Comparison of ENCODE assay signal across 27 mouse cellular contexts in genomic region chr2:69209684-69210083, GRCm38 (mm10). TPM values are rescaled to one million over a fixed set of nuclear protein-coding genes. Genes with fewer than 3 reads are reported as not detected.
"Had no signal": no experiment of that assay in that cellular context is flagged by ENCODE, and none has a peak within 500 bp of the region (broad histone marks: within the 10 kb centered on the region; RNA-seq: fewer than 3 reads in every experiment).

No protein-coding gene starts in this region.

- H3K36me3 ChIP-seq: midbrain, embryonic 10.5 days; midbrain, embryonic 12.5 days; neural tube, embryonic 13.5 days; neural tube, embryonic 15.5 days had no signal

- DNase-seq: lung, adult 18-20 months; lung, embryonic 14.5 days; lung, postnatal 10 days; lung, postnatal 4 days; midbrain, embryonic 14.5 days; retina, postnatal 1 day; right cerebral cortex, adult 18-20 months; right cerebral cortex, postnatal 25 days; right cerebral cortex, postnatal 4 days; spleen, adult 18-20 months; thymus, adult 18-20 months; thymus, postnatal 25 days; thymus, postnatal 4 days had no signal

- H3K27ac ChIP-seq: midbrain, embryonic 10.5 days; midbrain, embryonic 12.5 days; neural tube, embryonic 13.5 days; neural tube, embryonic 15.5 days had no signal

- ATAC-seq: midbrain, embryonic 16.5 days had no signal

- H3K4me2 ChIP-seq: lung, embryonic 14.5 days; midbrain, embryonic 12.5 days; neural tube, embryonic 13.5 days; neural tube, embryonic 15.5 days had no signal

- H3K9ac ChIP-seq: lung, embryonic 14.5 days; midbrain, embryonic 12.5 days; neural tube, embryonic 13.5 days; neural tube, embryonic 15.5 days had no signal

- H3K27me3 ChIP-seq: midbrain, embryonic 12.5 days; neural tube, embryonic 13.5 days; neural tube, embryonic 15.5 days had no signal

- H3K4me3 ChIP-seq: midbrain, embryonic 10.5 days; midbrain, embryonic 12.5 days; myocyte; neural tube, embryonic 13.5 days; neural tube, embryonic 15.5 days had no signal

- H3K9me3 ChIP-seq: midbrain, embryonic 10.5 days; midbrain, embryonic 12.5 days; neural tube, embryonic 13.5 days; neural tube, embryonic 15.5 days had no signal

RNA-seq across cellular contexts. Expression of gene G6pc2, which starts 1.2 kb away (rescaled TPM):
- total RNA-seq: megakaryocyte, adult 5-6 weeks; megakaryocyte-erythroid progenitor cell, adult 5-6 weeks had no signal
- polyA plus RNA-seq: lung, embryonic 14.5 days; lung, embryonic 16.5 days; midbrain, embryonic 10.5 days; midbrain, embryonic 16.5 days; myocyte; neural tube, embryonic 11.5 days; small intestine, adult 2 months; stomach, embryonic 14.5 days; thymus, postnatal 0 days; urinary bladder, adult 2 months had no signal
